Mouse (Mus musculus) hindbrain, embryonic 10.5 days (tissue): Measurements from ENCODE around the gene Prr19. TPM values are rescaled to one million over a fixed set of nuclear protein-coding genes. Genes with fewer than 3 reads are reported as not detected.

Experiments
- DNase-seq: peaks from one replicate; pipeline ENCODE4 v3.0.0-alpha.2; 2017; ENCODE audit warnings: low spot score
- H3K27ac ChIP-seq: fragments of 300-500 bp; sonication (generic); 2 replicates; pipeline ENCODE4 v1.5.1; 2016; ENCODE audit warnings: mild to moderate bottlenecking, moderate library complexity
- H3K27me3 ChIP-seq: fragments of 300-500 bp; sonication (generic); 2 replicates; pipeline ENCODE4 v1.6.1; 2016; ENCODE audit warnings: mild to moderate bottlenecking; ENCODE audit not compliant: poor library complexity, insufficient read depth, severe bottlenecking
- H3K36me3 ChIP-seq: fragments of 300-500 bp; sonication (generic); 2 replicates; pipeline ENCODE4 v1.6.1; 2016; ENCODE audit warnings: mild to moderate bottlenecking, moderate library complexity
- H3K4me1 ChIP-seq: fragments of 300-500 bp; sonication (generic); replicated peaks from 2 replicates; pipeline ENCODE4 v1.6.1; 2016; ENCODE audit warnings: mild to moderate bottlenecking
- H3K4me3 ChIP-seq: fragments of 300-500 bp; sonication (generic); 2 replicates; pipeline ENCODE4 v1.5.1; 2016; ENCODE audit warnings: mild to moderate bottlenecking, moderate library complexity
- H3K9me3 ChIP-seq: fragments of 300-500 bp; sonication (generic); 2 replicates; pipeline ENCODE4 v1.6.1; 2016; ENCODE audit warnings: mild to moderate bottlenecking, moderate library complexity
- WGBS: fragments of 180-500 bp; shearing (Covaris S2); methylation state at CpG from one replicate; pipeline ENCODE4 v1.1.7; 2016; 5-methylcytosine and 5-hydroxymethylcytosine counted together
- polyA plus RNA-seq: library from polyadenylated mRNA; unstranded; fragments of >200 nt; fragmentation: Nextera tagmentation; extraction: Ambion mirVana; gene quantifications from 2 replicates; pipeline ENCODE4 v1.2.1, GENCODE M21; 2016

Prr19 gene
- polyA plus RNA-seq, 1 experiment from 2014 or later = 2.1 TPM

GRCm38 (mm10) chr7:25270652-25271633 lies 30.3 kb upstream of the Prr19 start:
- no peaks in the 10 kb centered on the region for H3K9me3 ChIP-seq
- no peak overlapping the region for H3K27ac ChIP-seq
- no peak for DNase-seq
- H3K4me3 ChIP-seq = 0 out of 2 replicates have a peak overlapping the region, but pooled peaks have one; percentile 6
- H3K36me3 ChIP-seq = peaks cover 31% of the 10 kb centered on the region
- 89% methylated on average over 35 of the region's 35 CpGs for WGBS
- no peaks in the 10 kb centered on the region for H3K27me3 ChIP-seq
- H3K4me1 ChIP-seq = peaks cover 66% of the 10 kb centered on the region

- Histone ChIP-seq H3K27ac (no peak overlapping the region), H3K36me3 (peaks cover 31% of the 10 kb centered on the region), H3K4me1 (peaks cover 64% of the 10 kb centered on the region), H3K9me3 (no peaks in the 10 kb centered on the region), H3K27me3 (no peaks in the 10 kb centered on the region), H3K4me3 (no peak overlapping the region; the same call in 1 of the 2 replicates)
- DNase-seq = no peak
- WGBS = 85% methylated on average over 30 of the region's 30 CpGs
Observed at GRCm38 (mm10) chr7:25271651-25272444, 29.4 kb upstream of the Prr19 start.

GRCm38 (mm10) chr7:25272445-25273258 lies 28.6 kb upstream of the Prr19 start:
- peaks cover 65% of the 10 kb centered on the region for H3K4me1 ChIP-seq
- peaks cover 31% of the 10 kb centered on the region for H3K36me3 ChIP-seq
- 89% methylated on average over 38 of the region's 38 CpGs for WGBS
- H3K27ac ChIP-seq = no peak overlapping the region
- H3K9me3 ChIP-seq = no peaks in the 10 kb centered on the region
- peak overlapping the region; percentile 6; the same call in 1 of the 2 replicates for H3K4me3 ChIP-seq
- DNase-seq = no peak
- no peaks in the 10 kb centered on the region for H3K27me3 ChIP-seq

GRCm38 (mm10) chr7:25273259-25274241 lies 27.7 kb upstream of the Prr19 start:
- H3K9me3 ChIP-seq = no peaks in the 10 kb centered on the region
- 93% methylated on average over 22 of the region's 22 CpGs for WGBS
- 0 out of 2 replicates have a peak overlapping the region, but pooled peaks have one; percentile 6 for H3K4me3 ChIP-seq
- no peaks in the 10 kb centered on the region for H3K27me3 ChIP-seq
- no peak for DNase-seq
- no peak overlapping the region for H3K27ac ChIP-seq
- H3K4me1 ChIP-seq = peaks cover 71% of the 10 kb centered on the region
- peaks cover 31% of the 10 kb centered on the region for H3K36me3 ChIP-seq

GRCm38 (mm10) chr7:25274571-25274970 lies 26.6 kb upstream of the Prr19 start:
- H3K4me1 ChIP-seq = peaks cover 67% of the 10 kb centered on the region
- no peaks in the 10 kb centered on the region for H3K27me3 ChIP-seq
- H3K9me3 ChIP-seq = no peaks in the 10 kb centered on the region
- no peak overlapping the region for H3K4me3 ChIP-seq
- 58% methylated on average over 5 of the region's 5 CpGs for WGBS
- DNase-seq = no peak
- H3K27ac ChIP-seq = 0 out of 2 replicates have a peak overlapping the region, but pooled peaks have one; percentile 25
- peaks cover 31% of the 10 kb centered on the region for H3K36me3 ChIP-seq

GRCm38 (mm10) chr7:25274996-25275395 lies 26.2 kb upstream of the Prr19 start:
- Histone ChIP-seq H3K4me1 (peaks cover 67% of the 10 kb centered on the region), H3K27me3 (no peaks in the 10 kb centered on the region), H3K9me3 (no peaks in the 10 kb centered on the region), H3K27ac (no peak overlapping the region), H3K36me3 (peaks cover 31% of the 10 kb centered on the region), H3K4me3 (no peak overlapping the region)
- no peak for DNase-seq
- 86% methylated on average over 3 of the region's 3 CpGs for WGBS

GRCm38 (mm10) chr7:25275555-25276298 lies 25.5 kb upstream of the Prr19 start:
- Histone ChIP-seq H3K27me3 (no peaks in the 10 kb centered on the region), H3K4me3 (no peak overlapping the region; the same call in 1 of the 2 replicates), H3K4me1 (peaks cover 67% of the 10 kb centered on the region), H3K36me3 (peaks cover 31% of the 10 kb centered on the region), H3K9me3 (no peaks in the 10 kb centered on the region), H3K27ac (peak overlapping the region; percentile 70)
- no peak for DNase-seq
- WGBS = 54% methylated on average over 9 of the region's 9 CpGs

- peaks cover 14% of the 10 kb centered on the region for H3K36me3 ChIP-seq
- no peaks in the 10 kb centered on the region for H3K9me3 ChIP-seq
- peaks cover 74% of the 10 kb centered on the region for H3K4me1 ChIP-seq
- no peak for DNase-seq
- H3K27me3 ChIP-seq = no peaks in the 10 kb centered on the region
- peak overlapping the region; percentile 98 for H3K27ac ChIP-seq
- peak overlapping the region; percentile 85 for H3K4me3 ChIP-seq
- WGBS = 89% methylated on average over 4 of the region's 4 CpGs
Observed at GRCm38 (mm10) chr7:25277405-25277804, 23.8 kb upstream of the Prr19 start.

- Histone ChIP-seq H3K36me3 (peaks cover 8% of the 10 kb centered on the region), H3K4me1 (peaks cover 78% of the 10 kb centered on the region), H3K27me3 (no peaks in the 10 kb centered on the region), H3K27ac (peak overlapping the region; percentile 98), H3K9me3 (no peaks in the 10 kb centered on the region), H3K4me3 (peak overlapping the region; percentile 85)
- no peak for DNase-seq
- WGBS = 16% methylated on average over 4 of the region's 4 CpGs
Observed at GRCm38 (mm10) chr7:25277998-25278340, 23.2 kb upstream of the Prr19 start.

- no peaks in the 10 kb centered on the region for H3K27me3 ChIP-seq
- H3K4me1 ChIP-seq = peaks cover 78% of the 10 kb centered on the region
- DNase-seq = peak; percentile 91
- peak overlapping the region; percentile 85 for H3K4me3 ChIP-seq
- H3K27ac ChIP-seq = peak overlapping the region; percentile 98
- under 1% methylated on average over 60 of the region's 60 CpGs for WGBS
- H3K9me3 ChIP-seq = no peaks in the 10 kb centered on the region
- peaks cover 3% of the 10 kb centered on the region for H3K36me3 ChIP-seq
Observed at GRCm38 (mm10) chr7:25278341-25279075, 22.7 kb upstream of the Prr19 start.
